In the genomic region with DNA sequence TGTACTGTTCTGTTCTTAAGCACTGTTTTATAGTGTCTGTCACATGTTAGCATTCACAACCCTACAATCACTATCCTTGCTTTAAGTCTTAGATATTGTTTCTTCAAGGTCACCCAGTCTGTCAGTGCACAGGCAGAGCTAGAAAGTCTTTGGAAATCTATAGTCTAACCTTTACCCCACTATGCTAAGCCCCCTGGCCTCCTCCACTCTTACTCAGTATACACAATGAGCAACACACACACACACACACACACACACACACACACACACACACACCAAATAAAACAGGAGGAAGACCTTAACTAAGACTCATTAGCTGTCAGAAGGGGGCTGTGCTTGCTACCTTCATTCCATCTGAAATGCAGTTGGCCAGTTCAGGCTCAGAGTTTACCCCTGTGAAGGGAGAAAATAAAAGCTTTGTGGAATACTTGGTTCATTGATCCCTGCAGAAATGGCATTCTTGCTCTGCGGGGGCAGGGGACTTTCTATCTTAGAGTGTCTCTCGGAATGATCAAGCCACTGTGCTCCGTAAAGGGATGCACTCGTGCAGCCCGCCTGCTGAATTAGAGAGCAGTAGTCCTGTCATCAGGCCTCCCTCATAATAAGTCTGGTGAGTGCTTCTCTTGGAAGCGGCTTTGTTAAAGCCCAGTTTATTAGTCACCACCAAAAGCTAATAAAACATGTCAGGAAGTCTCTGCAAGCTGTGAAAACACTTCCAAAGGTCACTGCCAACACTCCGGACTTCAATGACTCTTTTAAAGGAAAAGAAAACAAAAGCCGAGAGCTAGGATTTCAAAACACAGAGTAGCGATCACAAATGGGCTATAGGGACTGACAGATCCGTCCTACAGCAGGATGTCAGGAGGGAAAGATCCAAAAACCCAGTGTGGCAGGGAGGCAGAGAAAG, we compare ENCODE assay signal across 9 mouse cellular contexts.
DNase-seq lines count a peak whose midpoint lies in the region; ATAC-seq and TF ChIP-seq lines count a peak whose summit lies in the region.
"Had no signal": no experiment of that assay in that cellular context is flagged by ENCODE, and none has a peak within 500 bp of the region (broad histone marks: within the 10 kb centered on the region; RNA-seq: fewer than 3 reads in every experiment).

No protein-coding gene starts in this region.

- TF ChIP-seq CTCF in brain, embryonic 14.5 days (IDR thresholded peaks at IDR 0.05; ENCODE audit: borderline replicate concordance, extremely low read depth, insufficient read depth, insufficient read length) = no peak

- H3K27me3 ChIP-seq in forebrain, embryonic 11.5 days (ENCODE audit: control insufficient read depth, insufficient read depth, low read length) = no peaks in the 10 kb centered on the region
- 0 out of 2 replicates have a peak, but pooled peaks cover 3% of the 10 kb centered on the region for H3K27me3 ChIP-seq in forebrain, embryonic 14.5 days (replicated peaks; ENCODE audit: control insufficient read depth, insufficient read depth, low read length)
- H3K27me3 ChIP-seq in kidney, embryonic 14.5 days (ENCODE audit: control insufficient read depth, insufficient read depth, low read length) = 0 out of 2 replicates have a peak, but pooled peaks cover 4% of the 10 kb centered on the region
- no peaks in the 10 kb centered on the region for H3K27me3 ChIP-seq in midbrain, embryonic 12.5 days

- no peak overlapping the region; the same call in 1 of the 2 replicates for H3K9ac ChIP-seq in forebrain, embryonic 11.5 days (ENCODE audit: low read length)
- no peak overlapping the region for H3K9ac ChIP-seq in forebrain, embryonic 14.5 days (ENCODE audit: low read length)
- H3K9ac ChIP-seq in kidney, embryonic 14.5 days (ENCODE audit: low read depth, low read length) = no peak overlapping the region
- H3K9ac ChIP-seq in midbrain, embryonic 12.5 days (replicated peaks) = no peak overlapping the region

- WGBS in forebrain, embryonic 11.5 days = 22% methylated on average over 10 of the region's 10 CpGs
- 31% methylated on average over 10 of the region's 10 CpGs for WGBS in forebrain, embryonic 14.5 days
- 7% methylated on average over 10 of the region's 10 CpGs for WGBS in kidney, embryonic 14.5 days
- 11% methylated on average over 10 of the region's 10 CpGs for WGBS in midbrain, embryonic 12.5 days

- no peak overlapping the region for H3K4me2 ChIP-seq in forebrain, embryonic 11.5 days (ENCODE audit: low read depth, low read length, severe bottlenecking)
- H3K4me2 ChIP-seq in forebrain, embryonic 14.5 days (ENCODE audit: low read length) = no peak overlapping the region
- H3K4me2 ChIP-seq in kidney, embryonic 14.5 days (replicated peaks; ENCODE audit: low read depth, low read length) = no peak overlapping the region
- H3K4me2 ChIP-seq in midbrain, embryonic 12.5 days (replicated peaks) = peak overlapping the region; percentile 18; the same call in 1 of the 2 replicates

- H3K27ac ChIP-seq in forebrain, embryonic 11.5 days (ENCODE audit: low read depth, low read length) = no peak overlapping the region
- no peak overlapping the region for H3K27ac ChIP-seq in forebrain, embryonic 14.5 days (ENCODE audit: low read depth, low read length)
- peak overlapping the region; percentile 13; the same call in 1 of the 2 replicates for H3K27ac ChIP-seq in kidney, embryonic 14.5 days (ENCODE audit: low read depth, low read length)
- no peak overlapping the region for H3K27ac ChIP-seq in midbrain, embryonic 12.5 days (replicated peaks)

- H3K36me3 ChIP-seq in forebrain, embryonic 11.5 days (ENCODE audit: control insufficient read depth, insufficient read depth, low read length) = no peaks in the 10 kb centered on the region
- H3K36me3 ChIP-seq in forebrain, embryonic 14.5 days (ENCODE audit: control insufficient read depth, insufficient read depth, low read length) = no peaks in the 10 kb centered on the region
- H3K36me3 ChIP-seq in kidney, embryonic 14.5 days (ENCODE audit: control insufficient read depth, insufficient read depth, low read length) = no peaks in the 10 kb centered on the region
- H3K36me3 ChIP-seq in midbrain, embryonic 12.5 days = no peaks in the 10 kb centered on the region

- no peak for ATAC-seq in forebrain, embryonic 11.5 days (replicated peaks; ENCODE audit: low FRiP score)
- ATAC-seq in forebrain, embryonic 14.5 days = no peak
- peak; percentile 92 for ATAC-seq in kidney, embryonic 14.5 days (ENCODE audit: low FRiP score, low TSS enrichment)
- no peak for ATAC-seq in midbrain, embryonic 12.5 days (ENCODE audit: low FRiP score, low read depth)

- H3K9me3 ChIP-seq in forebrain, embryonic 11.5 days (ENCODE audit: control insufficient read depth, low read length) = no peaks in the 10 kb centered on the region
- no peaks in the 10 kb centered on the region for H3K9me3 ChIP-seq in forebrain, embryonic 14.5 days (replicated peaks; ENCODE audit: control insufficient read depth, low read length)
- H3K9me3 ChIP-seq in kidney, embryonic 14.5 days (ENCODE audit: control insufficient read depth, low read length) = no peaks in the 10 kb centered on the region
- H3K9me3 ChIP-seq in midbrain, embryonic 12.5 days = no peaks in the 10 kb centered on the region

- H3K4me3 ChIP-seq in forebrain, embryonic 11.5 days (ENCODE audit: low read depth, low read length) = no peak overlapping the region
- H3K4me3 ChIP-seq in forebrain, embryonic 14.5 days (ENCODE audit: low read depth, low read length) = no peak overlapping the region
- H3K4me3 ChIP-seq in kidney, embryonic 14.5 days (ENCODE audit: low read length) = no peak overlapping the region
- no peak overlapping the region for H3K4me3 ChIP-seq in midbrain, embryonic 12.5 days

- 0 out of 2 replicates have a peak, but pooled peaks cover 5% of the 10 kb centered on the region for H3K4me1 ChIP-seq in forebrain, embryonic 11.5 days (replicated peaks; ENCODE audit: control insufficient read depth, insufficient read depth, low read length)
- no peaks in the 10 kb centered on the region for H3K4me1 ChIP-seq in forebrain, embryonic 14.5 days (ENCODE audit: control insufficient read depth, insufficient read depth, low read length)
- 0 out of 2 replicates have a peak, but pooled peaks cover 3% of the 10 kb centered on the region for H3K4me1 ChIP-seq in kidney, embryonic 14.5 days (ENCODE audit: control insufficient read depth, insufficient read depth, low read length)
- peaks cover 9% of the 10 kb centered on the region for H3K4me1 ChIP-seq in midbrain, embryonic 12.5 days

- no peak for TF ChIP-seq POLR2A in brain, embryonic 14.5 days (IDR thresholded peaks at IDR 0.05; ENCODE audit: borderline replicate concordance, extremely low read depth, insufficient read depth, insufficient read length, poor library complexity, severe bottlenecking)

- peak; percentile 46 for DNase-seq in forebrain, embryonic 11.5 days (ENCODE audit: low spot score)
- no peak for DNase-seq in forebrain, embryonic 14.5 days (ENCODE audit: low spot score)
- DNase-seq in brain, embryonic 14.5 days (ENCODE audit: low read depth) = peak; percentile 40
- no peak for DNase-seq in thymus, postnatal 10 days (ENCODE audit: low spot score in 2 of 2)
- no peak for DNase-seq in thymus, postnatal 4 days
- DNase-seq in c-Kit-positive CD71-positive TER-119-positive erythroid progenitor cells, embryonic 14.5 days (ENCODE audit: low spot score) = no peak
- DNase-seq: gastrocnemius, postnatal 10 days had no signal

Comparison
In these comparisons a context has a peak if more than half of its experiments do, and no peak if none do; other contexts are left out.
1. DNase-seq: peak in forebrain, embryonic 11.5 days (single experiment) and brain, embryonic 14.5 days (single experiment); none in forebrain, embryonic 14.5 days (single experiment), thymus, postnatal 10 days (0 of 2), thymus, postnatal 4 days (single experiment) and c-Kit-positive CD71-positive TER-119-positive erythroid progenitor cells, embryonic 14.5 days (single experiment).